Mouse (Mus musculus) forebrain, embryonic 15.5 days (tissue): ENCODE data around the gene 4931428L18Rik. TPM values are rescaled to one million over a fixed set of nuclear protein-coding genes. Genes with fewer than 3 reads are reported as not detected.

Experiments used
- ATAC-seq: fragments of 200-750 bp; cut with Nextera tagmentation; replicated peaks from 2 replicates; pipeline ENCODE4 v1.8.0; 2017; ENCODE audit warnings: mild to moderate bottlenecking, moderate TSS enrichment, moderate library complexity
- H3K27ac ChIP-seq: fragments of 300-500 bp; sonication (generic); replicated peaks from 2 replicates; pipeline ENCODE4 v1.5.1; 2015; ENCODE audit warnings: mild to moderate bottlenecking, inconsistent platforms
- H3K27me3 ChIP-seq: fragments of 300-500 bp; sonication (generic); 2 replicates; pipeline ENCODE4 v1.6.1; 2015; ENCODE audit warnings: inconsistent platforms
- H3K36me3 ChIP-seq: fragments of 300-500 bp; sonication (generic); 2 replicates; pipeline ENCODE4 v1.6.1; 2015; ENCODE audit warnings: mild to moderate bottlenecking, inconsistent platforms
- H3K4me1 ChIP-seq: fragments of 300-500 bp; sonication (generic); 2 replicates; pipeline ENCODE4 v1.6.1; 2015; ENCODE audit warnings: inconsistent platforms
- H3K4me2 ChIP-seq: fragments of 300-500 bp; sonication (generic); replicated peaks from 2 replicates; pipeline ENCODE4 v1.6.1; 2015; ENCODE audit warnings: mild to moderate bottlenecking, inconsistent platforms
- H3K4me3 ChIP-seq: fragments of 300-500 bp; sonication (generic); 2 replicates; pipeline ENCODE4 v1.5.1; 2015; ENCODE audit warnings: mild to moderate bottlenecking, inconsistent platforms
- H3K9ac ChIP-seq: fragments of 300-500 bp; sonication (generic); replicated peaks from 2 replicates; pipeline ENCODE4 v1.6.1; 2015; ENCODE audit warnings: mild to moderate bottlenecking, inconsistent platforms
- H3K9me3 ChIP-seq: fragments of 300-500 bp; sonication (generic); 2 replicates; pipeline ENCODE4 v1.6.1; 2016; ENCODE audit warnings: inconsistent platforms
- WGBS: fragments of 180-500 bp; shearing (Covaris S2); methylation state at CpG from one replicate; pipeline ENCODE4 v1.1.7; 2015; ENCODE audit warnings: mixed read lengths; 5-methylcytosine and 5-hydroxymethylcytosine counted together
- polyA plus RNA-seq: library from polyadenylated mRNA; unstranded; fragments of >200 nt; fragmentation: Nextera tagmentation; extraction: Ambion mirVana; gene quantifications from 2 replicates; pipeline ENCODE4 v1.2.1, GENCODE M21; 2015

Gene 4931428L18Rik
- polyA plus RNA-seq, 1 experiment from 2014 or later: not detected

GRCm38 (mm10) chr1:31178264-31178663, 44.2 kb downstream of the 4931428L18Rik start:
- 22% methylated on average over 1 of the region's 1 CpGs for WGBS
- no peaks in the 10 kb centered on the region for H3K4me1 ChIP-seq
- H3K36me3 ChIP-seq: no peaks in the 10 kb centered on the region
- no peak overlapping the region for H3K4me3 ChIP-seq
- ATAC-seq: peak; percentile 71
- H3K9me3 ChIP-seq: no peaks in the 10 kb centered on the region
- H3K27me3 ChIP-seq: no peaks in the 10 kb centered on the region
- H3K9ac ChIP-seq: no peak overlapping the region
- peak overlapping the region; percentile 33; the same call in 1 of the 2 replicates for H3K27ac ChIP-seq
- H3K4me2 ChIP-seq: no peak overlapping the region

- ATAC-seq: no peak
- Histone ChIP-seq H3K36me3 (no peaks in the 10 kb centered on the region), H3K9ac (no peak within 1 kb of the TSS), H3K4me1 (no peaks in the 10 kb centered on the region), H3K9me3 (no peaks in the 10 kb centered on the region), H3K4me2 (no peak within 1 kb of the TSS), H3K27me3 (no peaks in the 10 kb centered on the region), H3K27ac (no peak within 1 kb of the TSS), H3K4me3 (no peak within 1 kb of the TSS)
- 78% methylated on average over 5 of the region's 5 CpGs for WGBS
Measured at GRCm38 (mm10) chr1:31176101-31176500, 46.4 kb downstream of the 4931428L18Rik start, which contains the start of gene Lgsn. Gene Lgsn, plus strand, starts transcription at chr1:31176401.

- no peaks in the 10 kb centered on the region for H3K9me3 ChIP-seq
- H3K9ac ChIP-seq: no peak overlapping the region
- H3K36me3 ChIP-seq: no peaks in the 10 kb centered on the region
- H3K4me2 ChIP-seq: no peak overlapping the region
- ATAC-seq: no peak
- no peak overlapping the region for H3K4me3 ChIP-seq
- WGBS: 72% methylated on average over 3 of the region's 3 CpGs
- no peaks in the 10 kb centered on the region for H3K4me1 ChIP-seq
- no peak overlapping the region for H3K27ac ChIP-seq
- H3K27me3 ChIP-seq: no peaks in the 10 kb centered on the region
Measured at GRCm38 (mm10) chr1:31175401-31175800, 47.1 kb downstream of the 4931428L18Rik start.

GRCm38 (mm10) chr1:31165326-31166121, 57.0 kb downstream of the 4931428L18Rik start:
- no peak for ATAC-seq
- WGBS: 91% methylated on average over 7 of the region's 7 CpGs

GRCm38 (mm10) chr1:31164527-31165189, 57.8 kb downstream of the 4931428L18Rik start:
- Histone ChIP-seq H3K4me1 (no peaks in the 10 kb centered on the region), H3K4me3 (no peak overlapping the region), H3K9ac (no peak overlapping the region), H3K36me3 (no peaks in the 10 kb centered on the region), H3K27me3 (no peaks in the 10 kb centered on the region), H3K9me3 (no peaks in the 10 kb centered on the region), H3K27ac (no peak overlapping the region), H3K4me2 (no peak overlapping the region)
- WGBS: 89% methylated on average over 18 of the region's 18 CpGs
- ATAC-seq: no peak

More at GRCm38 (mm10) chr1:31165326-31166121, 57.0 kb downstream of the 4931428L18Rik start:
- Histone ChIP-seq H3K4me2 (no peak overlapping the region), H3K9me3 (no peaks in the 10 kb centered on the region), H3K36me3 (no peaks in the 10 kb centered on the region), H3K4me3 (no peak overlapping the region), H3K9ac (no peak overlapping the region), H3K27me3 (no peaks in the 10 kb centered on the region), H3K4me1 (no peaks in the 10 kb centered on the region), H3K27ac (no peak overlapping the region)

GRCm38 (mm10) chr1:31156884-31157283, 65.6 kb downstream of the 4931428L18Rik start:
- ATAC-seq: no peak
- Histone ChIP-seq H3K36me3 (no peaks in the 10 kb centered on the region), H3K27ac (no peak overlapping the region)

GRCm38 (mm10) chr1:31156185-31156584, 66.3 kb downstream of the 4931428L18Rik start:
- H3K36me3 ChIP-seq: no peaks in the 10 kb centered on the region
- ATAC-seq: no peak
- H3K4me1 ChIP-seq: no peaks in the 10 kb centered on the region
- H3K4me3 ChIP-seq: no peak overlapping the region
- no peaks in the 10 kb centered on the region for H3K9me3 ChIP-seq
- WGBS: 92% methylated on average over 2 of the region's 2 CpGs
- H3K9ac ChIP-seq: no peak overlapping the region
- H3K27me3 ChIP-seq: no peaks in the 10 kb centered on the region
- H3K4me2 ChIP-seq: no peak overlapping the region
- H3K27ac ChIP-seq: no peak overlapping the region

More at GRCm38 (mm10) chr1:31156884-31157283, 65.6 kb downstream of the 4931428L18Rik start:
- 83% methylated on average over 2 of the region's 2 CpGs for WGBS
- H3K4me3 ChIP-seq: no peak overlapping the region
- H3K27me3 ChIP-seq: no peaks in the 10 kb centered on the region
- no peaks in the 10 kb centered on the region for H3K9me3 ChIP-seq
- no peak overlapping the region for H3K4me2 ChIP-seq
- no peaks in the 10 kb centered on the region for H3K4me1 ChIP-seq
- H3K9ac ChIP-seq: no peak overlapping the region

GRCm38 (mm10) chr1:31153793-31154349, 68.6 kb downstream of the 4931428L18Rik start:
- 28% methylated on average over 7 of the region's 7 CpGs for WGBS
- ATAC-seq: peak; percentile 86
- no peak overlapping the region for H3K9ac ChIP-seq
- no peaks in the 10 kb centered on the region for H3K9me3 ChIP-seq
- no peak overlapping the region for H3K27ac ChIP-seq
- no peak overlapping the region for H3K4me3 ChIP-seq
- H3K36me3 ChIP-seq: no peaks in the 10 kb centered on the region
- H3K27me3 ChIP-seq: no peaks in the 10 kb centered on the region
- no peaks in the 10 kb centered on the region for H3K4me1 ChIP-seq
- no peak overlapping the region for H3K4me2 ChIP-seq

- H3K4me3 ChIP-seq: no peak overlapping the region
- no peaks in the 10 kb centered on the region for H3K4me1 ChIP-seq
- H3K9ac ChIP-seq: no peak overlapping the region
- 64% methylated on average over 2 of the region's 2 CpGs for WGBS
- H3K27ac ChIP-seq: no peak overlapping the region
- no peaks in the 10 kb centered on the region for H3K27me3 ChIP-seq
- H3K36me3 ChIP-seq: no peaks in the 10 kb centered on the region
- H3K4me2 ChIP-seq: no peak overlapping the region
- H3K9me3 ChIP-seq: no peaks in the 10 kb centered on the region
- ATAC-seq: no peak
Measured at GRCm38 (mm10) chr1:31152799-31153426, 69.6 kb downstream of the 4931428L18Rik start.

- Histone ChIP-seq H3K27me3 (no peaks in the 10 kb centered on the region), H3K9me3 (no peaks in the 10 kb centered on the region), H3K36me3 (no peaks in the 10 kb centered on the region), H3K27ac (no peak overlapping the region), H3K4me3 (no peak overlapping the region), H3K4me2 (no peak overlapping the region), H3K4me1 (no peaks in the 10 kb centered on the region), H3K9ac (no peak overlapping the region)
- WGBS: 60% methylated on average over 3 of the region's 3 CpGs
- no peak for ATAC-seq
Measured at GRCm38 (mm10) chr1:31150546-31150945, 71.9 kb downstream of the 4931428L18Rik start.

GRCm38 (mm10) chr1:31149671-31150070, 72.8 kb downstream of the 4931428L18Rik start:
- ATAC-seq: no peak
- no peak overlapping the region for H3K4me2 ChIP-seq

GRCm38 (mm10) chr1:31143571-31143970, 78.9 kb downstream of the 4931428L18Rik start:
- Histone ChIP-seq H3K36me3 (no peaks in the 10 kb centered on the region), H3K9ac (no peak overlapping the region), H3K9me3 (no peaks in the 10 kb centered on the region), H3K4me1 (no peaks in the 10 kb centered on the region), H3K27me3 (no peaks in the 10 kb centered on the region), H3K27ac (no peak overlapping the region), H3K4me2 (no peak overlapping the region), H3K4me3 (no peak overlapping the region)
- no peak for ATAC-seq
- WGBS: 89% methylated on average over 2 of the region's 2 CpGs

More at GRCm38 (mm10) chr1:31149671-31150070, 72.8 kb downstream of the 4931428L18Rik start:
- H3K27ac ChIP-seq: no peak overlapping the region
- no peaks in the 10 kb centered on the region for H3K4me1 ChIP-seq
- H3K9ac ChIP-seq: no peak overlapping the region
- H3K27me3 ChIP-seq: no peaks in the 10 kb centered on the region
- no peaks in the 10 kb centered on the region for H3K9me3 ChIP-seq
- 67% methylated on average over 6 of the region's 6 CpGs for WGBS
- H3K4me3 ChIP-seq: no peak overlapping the region
- H3K36me3 ChIP-seq: no peaks in the 10 kb centered on the region
